Mouse (Mus musculus) intestine, postnatal 0 days (tissue): ENCODE data around the gene Ntpcr. TPM values are rescaled to one million over a fixed set of nuclear protein-coding genes. Genes with fewer than 3 reads are reported as not detected.

Experiments used
- ATAC-seq: fragments of 200-750 bp; cut with Nextera tagmentation; 2 replicates; pipeline ENCODE4 v1.8.0; 2017; ENCODE audit warnings: mild to moderate bottlenecking, moderate TSS enrichment, moderate library complexity
- H3K27ac ChIP-seq: fragments of 300-500 bp; sonication (generic); 2 replicates; pipeline ENCODE4 v1.5.1; 2014; ENCODE audit warnings: mild to moderate bottlenecking, low read depth, low read length, moderate library complexity
- H3K27me3 ChIP-seq: fragments of 300-500 bp; sonication (generic); replicated peaks from 2 replicates; pipeline ENCODE4 v1.6.1; 2014; ENCODE audit warnings: low read length, mixed read lengths; ENCODE audit not compliant: control insufficient read depth, insufficient read depth
- H3K36me3 ChIP-seq: fragments of 300-500 bp; sonication (generic); 2 replicates; pipeline ENCODE4 v1.6.1; 2014; ENCODE audit warnings: mild to moderate bottlenecking, moderate library complexity; ENCODE audit not compliant: control insufficient read depth, insufficient read depth
- H3K4me1 ChIP-seq: fragments of 300-500 bp; sonication (generic); replicated peaks from 2 replicates; pipeline ENCODE4 v1.6.1; 2014; ENCODE audit warnings: antibody characterized with exemption, low read length, mixed read lengths; ENCODE audit not compliant: control insufficient read depth, insufficient read depth
- H3K4me2 ChIP-seq: fragments of 300-500 bp; sonication (generic); replicated peaks from 2 replicates; pipeline ENCODE4 v1.6.1; 2014; ENCODE audit warnings: low read depth, mild to moderate bottlenecking, moderate library complexity
- H3K4me3 ChIP-seq: fragments of 300-500 bp; sonication (generic); 2 replicates; pipeline ENCODE4 v1.5.1; 2014; ENCODE audit warnings: low read depth, low read length
- H3K9ac ChIP-seq: fragments of 300-500 bp; sonication (generic); 2 replicates; pipeline ENCODE4 v1.6.1; 2014; ENCODE audit warnings: mild to moderate bottlenecking, low read depth, low read length
- H3K9me3 ChIP-seq: fragments of 300-500 bp; sonication (generic); 2 replicates; pipeline ENCODE4 v1.6.1; 2016; ENCODE audit warnings: mixed run types; ENCODE audit not compliant: control insufficient read depth
- CTCF ChIP-seq: sonication (generic); IDR thresholded peaks from 2 replicates; pipeline ENCODE4 v1.5.1; 2016; ENCODE audit warnings: low read depth, mild to moderate bottlenecking, control low read depth, antibody characterized with exemption, moderate library complexity
- WGBS: fragments of 180-500 bp; shearing (Covaris S2); extraction: QIAGEN DNeasy Blood & Tissue Kit; methylation state at CpG from one replicate; pipeline ENCODE4 v1.1.7; 2014; 5-methylcytosine and 5-hydroxymethylcytosine counted together
- polyA plus RNA-seq: library from polyadenylated mRNA; unstranded; fragments of >200 nt; fragmentation: Nextera tagmentation; extraction: Ambion mirVana; gene quantifications from 2 replicates; pipeline ENCODE4 v1.2.1, GENCODE M21; 2015

The Ntpcr gene
- 23.9 and 26.3 TPM in 2 replicates for polyA plus RNA-seq

DNA sequence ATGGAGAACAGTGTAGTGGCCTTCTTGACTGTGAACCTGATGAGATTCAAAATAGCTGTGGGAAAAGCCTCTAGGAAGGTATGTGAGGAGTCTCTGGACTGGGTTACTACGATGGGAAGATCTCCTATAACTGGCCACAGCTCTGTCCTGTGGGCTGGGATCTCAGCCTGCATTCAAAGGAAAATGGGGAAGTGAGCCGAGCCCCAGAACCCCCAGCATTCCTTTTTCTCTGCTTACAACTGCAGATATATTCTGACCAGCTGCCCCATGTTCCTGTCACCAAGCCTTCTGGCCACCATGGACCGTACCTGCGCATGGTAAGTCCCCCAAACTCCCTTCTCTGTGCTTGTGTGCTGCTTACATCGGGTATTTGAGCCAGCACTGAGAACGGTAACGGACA lies at the start of gene Ntpcr:
Gene Ntpcr, plus strand, starts transcription at position 218 of the 400 bp plus-strand sequence.
- WGBS, result 76% methylated on average over 7 of the region's 7 CpGs
- H3K9me3 ChIP-seq, result no peaks in the 10 kb centered on the region
- no peak within 1 kb of the TSS for H3K4me3 ChIP-seq
- no peaks in the 10 kb centered on the region for H3K27me3 ChIP-seq
- TF ChIP-seq CTCF, result no peak
- H3K9ac ChIP-seq, result no peak within 1 kb of the TSS
- no peak within 1 kb of the TSS for H3K4me2 ChIP-seq
- H3K4me1 ChIP-seq, result no peaks in the 10 kb centered on the region
- no peaks in the 10 kb centered on the region for H3K36me3 ChIP-seq
- no peak for ATAC-seq
- no peak within 1 kb of the TSS for H3K27ac ChIP-seq

DNA sequence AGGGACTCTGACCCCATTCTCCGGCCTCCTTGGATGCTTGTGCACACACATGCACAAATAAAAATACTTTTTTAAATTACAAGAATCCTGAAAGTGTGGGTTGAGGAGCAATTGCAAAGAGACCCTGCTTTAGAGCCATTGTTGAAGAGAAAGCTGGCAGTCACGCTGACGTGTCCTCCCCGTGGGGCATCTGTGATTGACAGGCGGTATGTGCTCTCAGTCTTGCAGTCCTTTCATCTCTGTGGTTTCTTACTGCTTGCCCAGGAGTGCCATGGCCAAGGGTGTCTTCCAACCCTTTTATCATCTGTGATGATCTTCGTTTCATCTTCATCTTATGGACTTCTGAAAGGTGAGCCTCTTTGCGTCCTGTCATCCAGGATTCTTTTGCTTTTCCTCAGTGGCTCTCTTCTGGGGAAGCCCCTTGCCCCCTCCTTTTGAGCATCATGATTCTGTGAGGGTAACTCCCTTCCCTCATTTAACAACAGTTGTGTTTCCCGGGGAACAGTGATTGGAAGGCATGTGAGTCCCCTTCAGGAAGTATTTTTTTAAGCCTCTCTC lies 48.8 kb upstream of the Ntpcr start:
- no peaks in the 10 kb centered on the region for H3K9me3 ChIP-seq
- no peaks in the 10 kb centered on the region for H3K27me3 ChIP-seq
- H3K9ac ChIP-seq, result no peak overlapping the region
- H3K36me3 ChIP-seq, result no peaks in the 10 kb centered on the region
- H3K4me3 ChIP-seq, result no peak overlapping the region
- WGBS, result 58% methylated on average over 8 of the region's 8 CpGs
- TF ChIP-seq CTCF, result no peak
- no peak for ATAC-seq
- no peak overlapping the region for H3K27ac ChIP-seq
- H3K4me2 ChIP-seq, result no peak overlapping the region
- no peaks in the 10 kb centered on the region for H3K4me1 ChIP-seq

DNA sequence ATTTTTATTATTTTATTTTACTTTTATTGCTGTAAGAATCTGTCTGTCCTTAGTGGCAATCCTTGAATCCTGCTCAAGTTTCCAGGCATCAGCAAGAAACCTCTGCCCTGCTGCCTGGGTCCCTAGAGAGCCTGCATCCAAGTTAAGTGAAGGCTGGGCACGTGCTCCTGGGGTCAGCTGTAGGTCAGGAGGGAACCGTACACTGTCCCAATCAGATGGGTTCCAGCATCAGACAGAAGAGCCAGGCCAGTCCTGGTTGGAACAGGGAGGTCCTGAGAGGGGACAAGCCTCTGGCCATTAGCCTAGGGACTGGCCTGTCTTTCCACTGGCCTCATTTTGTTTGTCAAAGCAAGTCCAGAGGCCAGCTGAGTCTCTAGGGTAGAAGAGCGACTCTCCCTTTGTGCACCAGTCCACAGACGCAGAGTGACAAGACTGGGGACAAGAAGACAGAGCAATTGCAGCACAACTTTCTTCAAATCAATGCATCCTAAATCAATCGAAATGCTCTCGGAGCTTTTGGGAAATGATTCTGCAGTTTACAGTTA lies 44.5 kb upstream of the Ntpcr start:
- no peaks in the 10 kb centered on the region for H3K9me3 ChIP-seq
- no peak for TF ChIP-seq CTCF
- no peaks in the 10 kb centered on the region for H3K27me3 ChIP-seq
- no peak for ATAC-seq
- WGBS, result 61% methylated on average over 6 of the region's 6 CpGs
- no peaks in the 10 kb centered on the region for H3K4me1 ChIP-seq
- no peaks in the 10 kb centered on the region for H3K36me3 ChIP-seq
- H3K27ac ChIP-seq, result no peak overlapping the region
- H3K9ac ChIP-seq, result no peak overlapping the region
- no peak overlapping the region for H3K4me3 ChIP-seq
- no peak overlapping the region for H3K4me2 ChIP-seq

DNA sequence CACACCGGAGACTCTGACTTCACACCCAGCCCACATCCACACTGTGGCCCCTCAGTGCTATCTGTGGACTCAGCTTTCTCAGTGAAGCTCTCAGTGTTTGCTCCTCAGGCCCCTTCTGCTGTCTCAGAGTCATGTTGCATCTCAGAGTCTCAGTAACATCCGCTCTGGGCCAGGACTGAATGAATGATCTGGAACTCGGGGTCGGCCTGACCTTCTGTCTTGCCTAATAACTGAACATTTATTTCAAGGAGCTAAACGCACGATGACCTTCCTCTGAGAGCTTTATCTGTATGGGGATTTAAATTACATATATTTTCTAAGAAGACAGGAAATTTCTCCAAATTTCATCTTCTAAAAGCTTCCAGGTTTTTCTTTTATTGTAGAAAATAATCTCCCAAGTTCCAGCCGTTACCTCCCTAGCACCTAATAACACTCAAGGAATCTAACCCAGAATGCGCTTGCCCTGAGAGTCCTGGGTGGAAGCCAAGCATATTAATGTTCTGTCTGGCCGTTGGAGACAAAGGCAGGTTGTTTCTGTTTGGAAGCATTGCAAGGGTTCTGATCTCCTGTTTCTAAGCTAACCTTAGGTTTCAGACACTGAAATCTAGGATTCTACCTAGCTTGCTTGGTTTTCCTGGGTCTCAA lies 43.4 kb upstream of the Ntpcr start:
- no peak overlapping the region for H3K4me2 ChIP-seq
- H3K36me3 ChIP-seq, result no peaks in the 10 kb centered on the region
- 79% methylated on average over 9 of the region's 9 CpGs for WGBS
- H3K27ac ChIP-seq, result no peak overlapping the region
- no peak for TF ChIP-seq CTCF
- no peak overlapping the region for H3K9ac ChIP-seq
- H3K4me3 ChIP-seq, result no peak overlapping the region
- no peaks in the 10 kb centered on the region for H3K4me1 ChIP-seq
- H3K9me3 ChIP-seq, result no peaks in the 10 kb centered on the region
- no peak for ATAC-seq
- H3K27me3 ChIP-seq, result no peaks in the 10 kb centered on the region

DNA sequence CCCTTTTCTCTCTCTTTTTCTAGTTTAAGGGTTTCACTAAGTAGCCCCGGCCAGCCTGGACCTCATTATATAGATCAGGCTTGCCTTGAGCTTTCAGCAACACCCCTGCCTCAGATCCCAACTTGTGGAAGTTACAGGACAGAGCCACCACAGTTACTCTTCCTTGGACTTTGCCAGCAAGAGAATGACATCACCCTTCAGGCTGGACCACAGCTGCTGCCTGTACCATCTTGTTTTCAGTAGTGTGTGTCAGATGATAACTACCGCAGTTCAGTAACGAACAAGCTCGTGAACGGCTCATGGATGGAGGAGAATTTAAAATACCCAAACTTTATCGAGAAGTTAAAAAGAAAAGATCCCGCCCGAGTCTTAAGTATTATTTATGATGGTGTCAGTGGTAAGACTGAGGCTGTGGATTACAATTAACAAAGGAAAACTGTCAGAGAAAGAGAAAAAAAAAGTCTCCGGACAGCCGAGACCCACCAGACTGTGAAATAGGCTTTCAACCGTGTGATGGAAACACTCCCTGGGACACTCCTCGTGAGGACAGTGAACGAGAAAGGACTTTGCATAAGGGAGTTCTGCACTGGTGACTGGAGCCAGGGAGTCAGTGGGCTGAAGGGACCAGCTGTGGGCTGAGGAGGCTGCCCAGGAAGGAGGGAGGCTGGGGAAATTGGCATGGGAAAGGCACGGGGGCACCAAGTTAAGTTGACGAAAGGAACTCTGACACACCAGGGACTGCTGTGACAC lies 39.4 kb upstream of the Ntpcr start:
- Histone ChIP-seq H3K4me3 (no peak overlapping the region), H3K9ac (no peak overlapping the region), H3K4me2 (no peak overlapping the region), H3K27me3 (no peaks in the 10 kb centered on the region), H3K4me1 (no peaks in the 10 kb centered on the region), H3K9me3 (no peaks in the 10 kb centered on the region), H3K36me3 (no peaks in the 10 kb centered on the region), H3K27ac (no peak overlapping the region)
- no peak for ATAC-seq
- TF ChIP-seq CTCF, result no peak
- 77% methylated on average over 15 of the region's 15 CpGs for WGBS

DNA sequence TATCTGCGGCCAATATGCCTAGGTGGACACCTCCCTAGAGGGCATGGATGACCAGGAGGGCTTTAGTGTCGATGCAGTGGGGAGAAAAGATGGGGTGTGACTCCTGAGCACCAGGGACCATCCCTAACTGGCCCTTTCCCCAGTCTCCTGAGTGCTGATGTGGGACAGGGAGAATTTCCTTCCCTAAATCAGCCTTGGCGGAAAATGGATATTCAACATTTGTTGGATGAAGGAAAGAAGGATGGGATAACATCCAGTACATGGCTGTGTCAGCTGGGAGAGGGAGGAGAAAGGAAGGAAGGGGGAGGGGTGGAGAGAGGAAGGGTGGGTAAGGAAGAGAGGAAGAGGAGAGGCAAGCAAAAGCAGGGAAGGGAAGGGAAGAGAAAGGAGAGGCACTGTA lies 38.8 kb upstream of the Ntpcr start:
- Histone ChIP-seq H3K4me1 (no peaks in the 10 kb centered on the region), H3K4me3 (no peak overlapping the region), H3K36me3 (no peaks in the 10 kb centered on the region), H3K27me3 (no peaks in the 10 kb centered on the region), H3K9me3 (no peaks in the 10 kb centered on the region), H3K4me2 (no peak overlapping the region), H3K27ac (no peak overlapping the region), H3K9ac (no peak overlapping the region)
- no peak for TF ChIP-seq CTCF
- no peak for ATAC-seq
- 74% methylated on average over 3 of the region's 3 CpGs for WGBS
